Mouse (Mus musculus) CH12.LX (cell line): ENCODE data around the gene Ankar. TPM values are rescaled to one million over a fixed set of nuclear protein-coding genes. Genes with fewer than 3 reads are reported as not detected.

Experiments used
- DNase-seq: peaks from one replicate; pipeline ENCODE4 v3.0.0-alpha.2; 2013; ENCODE audit errors: extremely low read depth
- H3K27ac ChIP-seq: 2 replicates; pipeline ENCODE4 v1.5.1; 2012; ENCODE audit warnings: low read depth, mild to moderate bottlenecking, control low read depth, moderate library complexity; ENCODE audit not compliant: insufficient read depth
- H3K27me3 ChIP-seq: replicated peaks from 2 replicates; pipeline ENCODE3; 2012; ENCODE audit warnings: inconsistent platforms
- H3K36me3 ChIP-seq, 2 experiments: replicated peaks in 1 of 2; 2 replicates each; pipeline versions ENCODE3 to v1.6.1; 2012; ENCODE audit warnings: inconsistent platforms in 1 of 2, low read length in 1 of 2, mild to moderate bottlenecking in 1 of 2, mixed read lengths in 1 of 2, moderate library complexity in 1 of 2; ENCODE audit not compliant: control insufficient read depth in 1 of 2, insufficient read depth in 1 of 2
- H3K4me1 ChIP-seq, 2 experiments: 2 replicates each; pipeline ENCODE4 v1.6.1; 2012; ENCODE audit warnings: inconsistent platforms in 1 of 2, moderate library complexity in 1 of 2; ENCODE audit not compliant: insufficient read depth in 2 of 2, control insufficient read depth in 1 of 2
- H3K4me2 ChIP-seq: 2 replicates; pipeline ENCODE4 v1.6.1; 2012; ENCODE audit warnings: low read depth, mild to moderate bottlenecking, control low read depth; ENCODE audit not compliant: poor library complexity, insufficient read depth, severe bottlenecking
- H3K4me3 ChIP-seq, 3 experiments: fragments of 150-350 bp in 1 of 3; sonication (generic) in 1 of 3; replicated peaks in 1 of 3; 2 replicates each; pipeline versions ENCODE3 to v1.5.1; 2011 to 2012; ENCODE audit warnings: low read depth in 2 of 3, low read length in 2 of 3, mild to moderate bottlenecking in 2 of 3, moderate library complexity in 2 of 3, control low read depth in 1 of 3, improper control_type of control experiment in 1 of 3, inconsistent platforms in 1 of 3, mixed read lengths in 1 of 3; ENCODE audit not compliant: poor library complexity in 1 of 3
- H3K79me2 ChIP-seq: replicated peaks from 2 replicates; pipeline ENCODE4 v1.6.1; 2012; ENCODE audit warnings: mild to moderate bottlenecking, moderate library complexity; ENCODE audit not compliant: control insufficient read depth, poor library complexity, insufficient read depth, severe bottlenecking; ENCODE audit errors: extremely low read depth
- H3K9ac ChIP-seq: 2 replicates; pipeline ENCODE4 v1.6.1; 2012; ENCODE audit warnings: low read depth, mild to moderate bottlenecking, control low read depth, moderate library complexity; ENCODE audit not compliant: insufficient read depth
- H3K9me3 ChIP-seq: replicated peaks from 2 replicates; pipeline ENCODE3; 2012; ENCODE audit warnings: low read length, inconsistent platforms, mixed read lengths
- BHLHE40 ChIP-seq: IDR thresholded peaks from 2 replicates; pipeline ENCODE4 v1.6.1; 2011; ENCODE audit warnings: mild to moderate bottlenecking, low read depth, low read length, improper control_type of control experiment
- CHD2 ChIP-seq: IDR thresholded peaks from 2 replicates; pipeline ENCODE4 v1.6.1; 2011; ENCODE audit warnings: low read length, improper control_type of control experiment
- ELF1 ChIP-seq: IDR thresholded peaks from 2 replicates; pipeline ENCODE4 v1.6.1; 2014; ENCODE audit warnings: low read depth, mild to moderate bottlenecking, inconsistent platforms, low read length, improper control_type of control experiment
- EP300 ChIP-seq: IDR thresholded peaks from 2 replicates; pipeline ENCODE4 v1.6.1; 2011; ENCODE audit warnings: low read length, improper control_type of control experiment
- JUND ChIP-seq: conservative IDR thresholded peaks from 2 replicates; pipeline ENCODE4 v1.6.1; 2011; ENCODE audit warnings: low read depth, low read length, improper control_type of control experiment
- MAX ChIP-seq: IDR thresholded peaks from 2 replicates; pipeline ENCODE4 v1.6.1; 2011; ENCODE audit warnings: low read length, improper control_type of control experiment
- MAZ ChIP-seq: IDR thresholded peaks from 2 replicates; pipeline ENCODE4 v1.6.1; 2012; ENCODE audit warnings: low read depth, mild to moderate bottlenecking, inconsistent platforms, low read length, improper control_type of control experiment, moderate library complexity
- POLR2A ChIP-seq: IDR thresholded peaks from 2 replicates; pipeline ENCODE4 v1.6.1; 2011; ENCODE audit warnings: low read depth, mild to moderate bottlenecking, improper control_type of control experiment, low read length
- POLR2AphosphoS2 ChIP-seq: IDR thresholded peaks from 2 replicates; pipeline ENCODE4 v1.6.1; 2011; ENCODE audit warnings: low read depth, low read length, improper control_type of control experiment
- TCF12 ChIP-seq: IDR thresholded peaks from 2 replicates; pipeline ENCODE4 v1.6.1; 2014; ENCODE audit warnings: low read depth, mild to moderate bottlenecking, inconsistent platforms, low read length, improper control_type of control experiment
- UBTF ChIP-seq: IDR thresholded peaks from 2 replicates; pipeline ENCODE4 v1.6.1; 2012; ENCODE audit warnings: low read depth, mild to moderate bottlenecking, inconsistent platforms, low read length, improper control_type of control experiment, moderate library complexity
- USF1 ChIP-seq: IDR thresholded peaks from 2 replicates; pipeline ENCODE4 v1.6.1; 2014; ENCODE audit warnings: low read depth, mild to moderate bottlenecking, inconsistent platforms, low read length, improper control_type of control experiment
- ZMIZ1 ChIP-seq: IDR thresholded peaks from 2 replicates; pipeline ENCODE4 v1.6.1; 2012; ENCODE audit warnings: low read depth, mild to moderate bottlenecking, inconsistent platforms, low read length, improper control_type of control experiment
- ZNF384 ChIP-seq: IDR thresholded peaks from 2 replicates; pipeline ENCODE4 v1.6.1; 2012; ENCODE audit warnings: low read depth, low read length, improper control_type of control experiment, inconsistent platforms
- dilution Hi-C: fragments of 300-500 bp; cut with MboI; formaldehyde crosslinking; loops from 2 replicates; pipeline ENCODE4 v1.14.3; 2020; ENCODE audit warnings: low sequenced_read_pairs; ENCODE audit not compliant: extremely low pct_unique_long_range_greater_than_20kb, extremely low pct_ligation_motif_present
- in situ Hi-C: fragments of 300-500 bp; cut with MboI; formaldehyde crosslinking; loops from 3 replicates; pipeline ENCODE4 v1.14.3; 2019; ENCODE audit warnings: low sequenced_read_pairs, low pct_ligation_motif_present, low pct_unique_long_range_greater_than_20kb, mixed read lengths
- polyA plus RNA-seq: library from polyadenylated mRNA; unstranded; fragments of >175 nt; gene quantifications from 2 replicates; pipeline ENCODE4 v1.2.1, GENCODE M21; 2012; ENCODE audit warnings: low read depth; ENCODE audit not compliant: insufficient read length
- total RNA-seq, 2 experiments: library from RNA; depleted of rRNA; stranded (reverse); fragments of 300-350 nt in 1 of 2; fragments of >200 nt in 1 of 2; gene quantifications; 2 replicates each; pipeline ENCODE4 v1.2.3; 2012 to 2014

The Ankar gene
- total and polyA plus RNA-seq, 3 experiments, result not detected

DNA sequence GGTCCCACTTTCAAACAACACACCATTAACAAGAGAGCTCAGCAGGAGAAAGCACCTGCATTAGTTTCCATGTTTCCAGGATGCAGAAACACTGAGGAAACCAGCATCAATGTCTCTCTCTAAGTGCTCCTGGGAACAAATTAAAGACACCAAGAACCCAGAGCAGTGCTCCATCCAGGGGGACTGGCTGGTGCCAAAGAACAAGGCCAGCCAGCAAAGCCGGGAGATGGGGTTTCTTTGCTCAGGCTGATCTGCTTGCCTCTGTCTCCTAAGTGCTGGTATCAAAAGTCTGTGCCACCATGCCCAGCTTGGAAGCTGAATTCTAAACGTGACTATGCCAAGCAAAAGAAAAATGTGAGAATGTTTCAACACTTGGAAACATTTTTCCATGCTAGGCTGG lies 16.0 kb upstream of the Ankar start:
- peaks cover 35 to 74% of the 10 kb centered on the region in 2 experiments for H3K36me3 ChIP-seq
- no peaks in the 10 kb centered on the region for H3K9me3 ChIP-seq
- H3K27ac ChIP-seq, result no peak overlapping the region
- no peak overlapping the region for H3K4me3 ChIP-seq
- in situ Hi-C loops (loop anchor here (5.0 kb wide), 1 partner anchor 131 kb away; no protein-coding TSS in a partner anchor), dilution Hi-C loops (no loop called here)
- H3K9ac ChIP-seq, result no peak overlapping the region
- H3K79me2 ChIP-seq, result peaks cover 27% of the 10 kb centered on the region
- peak; percentile 9; the same call in 1 of the 2 replicates for TF ChIP-seq CHD2
- no peak for TF ChIP-seq UBTF
- H3K27me3 ChIP-seq, result no peaks in the 10 kb centered on the region
- peak; percentile 29 for DNase-seq
- H3K4me1 ChIP-seq, result peaks cover 0 to 36% of the 10 kb centered on the region in 2 experiments; a peak in 3 of 4 replicates
- H3K4me2 ChIP-seq, result no peak overlapping the region

DNA sequence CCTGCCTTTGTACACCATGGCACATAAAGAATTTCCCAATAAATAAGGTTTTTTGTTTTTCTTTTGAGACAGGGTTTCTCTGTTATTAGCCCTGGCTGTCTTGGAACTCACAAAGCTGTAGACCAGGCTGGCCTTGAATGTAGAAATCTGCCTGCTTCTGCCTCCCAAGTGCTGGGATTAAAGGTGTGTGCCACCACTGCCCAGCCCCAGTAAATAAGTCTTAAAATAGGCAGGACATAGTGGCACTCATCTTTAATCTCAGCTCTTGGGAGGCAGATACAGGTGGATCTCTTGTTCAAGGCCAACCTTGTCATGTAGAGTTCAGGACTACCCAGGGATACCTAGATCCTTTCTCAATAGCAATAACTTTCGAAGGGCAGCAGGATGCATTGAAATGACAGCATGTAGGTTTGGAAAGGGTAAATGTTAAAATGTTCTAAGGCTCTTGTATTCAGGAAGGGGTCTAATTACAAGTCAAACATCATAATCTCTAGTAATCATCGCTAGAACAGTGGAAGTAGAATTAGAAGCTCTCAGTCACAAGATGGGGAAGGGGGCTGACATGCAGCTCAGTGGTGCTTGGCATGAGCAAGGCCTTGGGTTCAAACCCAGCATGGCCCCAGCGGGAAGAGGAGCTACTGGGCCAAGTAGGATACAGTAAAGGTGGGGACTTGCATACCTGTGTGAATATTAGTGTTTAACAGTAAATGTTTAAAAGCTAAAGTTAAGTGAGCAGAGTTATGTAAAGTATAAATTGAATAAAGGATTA lies 15.4 kb upstream of the Ankar start:
- Histone ChIP-seq H3K36me3 (peaks cover 35 to 69% of the 10 kb centered on the region in 2 experiments), H3K9ac (no peak overlapping the region), H3K4me1 (peaks cover 0 to 36% of the 10 kb centered on the region in 2 experiments; a peak in 3 of 4 replicates), H3K27ac (no peak overlapping the region), H3K27me3 (no peaks in the 10 kb centered on the region), H3K4me3 (no peak overlapping the region), H3K9me3 (no peaks in the 10 kb centered on the region), H3K79me2 (peaks cover 29% of the 10 kb centered on the region), H3K4me2 (no peak overlapping the region)
- peak; percentile 39 for DNase-seq
- dilution Hi-C loops (no loop called here), in situ Hi-C loops (loop anchor here (5.0 kb wide), 1 partner anchor 132 kb away; no protein-coding TSS in a partner anchor)
- TF ChIP-seq ZNF384, result no peak
- TF ChIP-seq ZMIZ1, result peak; percentile 65; the same call in 1 of the 2 replicates
- peak; percentile 34; the same call in 1 of the 2 replicates for TF ChIP-seq CHD2
- TF ChIP-seq EP300, result no peak
- TF ChIP-seq BHLHE40, result no peak
- no peak for TF ChIP-seq USF1
- no peak for TF ChIP-seq UBTF
- TF ChIP-seq TCF12, result no peak
- TF ChIP-seq MAZ, result no peak
- TF ChIP-seq MAX, result no peak
- TF ChIP-seq JUND, result no peak
- no peak for TF ChIP-seq ELF1
- TF ChIP-seq POLR2AphosphoS2, result peak; percentile 77; the same call in 1 of the 2 replicates
- TF ChIP-seq POLR2A, result peak; percentile 51
